Mouse (Mus musculus): ENCODE data around the gene Ubl3.

The Ubl3 gene

DNA sequence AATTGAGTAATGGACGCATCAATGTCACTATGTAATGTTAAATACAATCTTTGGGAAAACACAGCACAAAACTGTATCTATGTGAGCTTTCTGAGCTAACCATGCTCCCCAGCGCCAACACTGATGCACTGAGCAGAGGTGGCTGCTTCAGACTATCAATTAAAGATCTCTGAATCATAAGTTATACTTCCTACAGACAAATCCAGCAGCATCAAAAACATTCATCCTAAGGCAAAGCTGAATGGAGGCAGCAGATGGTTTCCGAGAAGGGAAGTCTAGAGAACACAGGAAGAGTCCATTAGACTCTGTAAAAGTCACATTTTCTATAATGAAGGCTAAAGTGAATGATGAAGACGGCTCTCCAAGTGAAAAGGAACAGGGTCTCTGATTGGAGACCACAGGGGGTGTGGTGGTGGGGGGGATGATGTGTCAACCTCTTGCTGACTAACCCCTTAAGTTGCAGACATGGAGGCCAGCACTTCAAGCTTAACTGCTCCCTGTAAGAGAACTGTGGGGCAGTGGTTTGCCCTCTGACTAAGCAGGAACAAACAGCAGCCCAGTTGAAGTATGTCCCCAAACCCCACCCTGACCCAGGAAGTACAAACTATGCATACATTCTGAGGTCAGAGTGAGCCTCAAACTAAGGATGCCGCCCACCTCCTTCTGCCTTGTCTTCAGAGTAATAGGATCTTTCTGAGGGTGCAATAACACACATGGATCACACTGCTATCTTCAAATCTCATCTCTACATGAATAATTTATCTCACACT, 29.2 kb downstream of the Ubl3 start:
- no peak for DNase-seq

DNA sequence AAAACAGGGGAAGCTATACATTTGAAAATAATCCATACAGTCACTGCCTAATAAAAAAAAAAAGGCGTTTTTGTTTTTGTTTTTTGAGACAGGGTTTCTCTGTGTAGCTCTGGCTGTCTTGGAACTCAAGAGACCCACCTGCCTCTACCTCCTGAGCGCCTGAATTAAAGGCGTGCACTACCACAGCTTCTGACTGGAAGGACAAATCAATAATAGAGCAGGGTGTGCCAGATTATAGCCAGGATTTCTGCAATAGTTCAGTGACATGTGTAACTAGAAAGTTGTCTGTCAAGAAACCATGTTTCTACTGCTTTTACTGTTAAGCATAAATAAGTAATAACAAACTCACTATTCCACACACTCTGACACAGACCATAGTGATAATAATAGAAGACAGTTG, 30.2 kb downstream of the Ubl3 start:
- no peak for DNase-seq

DNA sequence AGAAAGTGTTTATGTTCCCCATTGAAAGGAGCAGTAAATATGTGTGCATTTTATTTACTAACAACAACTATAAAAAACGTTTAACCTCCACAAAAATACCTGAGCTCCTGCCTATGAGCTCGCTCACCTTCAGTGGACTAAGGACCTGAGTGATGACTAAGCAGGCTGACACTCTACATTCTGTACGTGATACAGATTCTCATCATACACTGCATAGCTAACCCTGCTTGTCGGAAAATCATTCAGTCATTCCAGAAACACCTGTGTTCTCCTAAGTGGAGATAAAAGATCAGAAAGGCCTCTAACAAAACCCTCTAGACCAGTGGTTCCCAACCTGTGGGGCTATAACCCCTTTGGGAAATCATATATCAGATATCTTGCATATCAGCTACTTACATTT, 35.1 kb downstream of the Ubl3 start:
- DNase-seq = no peak

DNA sequence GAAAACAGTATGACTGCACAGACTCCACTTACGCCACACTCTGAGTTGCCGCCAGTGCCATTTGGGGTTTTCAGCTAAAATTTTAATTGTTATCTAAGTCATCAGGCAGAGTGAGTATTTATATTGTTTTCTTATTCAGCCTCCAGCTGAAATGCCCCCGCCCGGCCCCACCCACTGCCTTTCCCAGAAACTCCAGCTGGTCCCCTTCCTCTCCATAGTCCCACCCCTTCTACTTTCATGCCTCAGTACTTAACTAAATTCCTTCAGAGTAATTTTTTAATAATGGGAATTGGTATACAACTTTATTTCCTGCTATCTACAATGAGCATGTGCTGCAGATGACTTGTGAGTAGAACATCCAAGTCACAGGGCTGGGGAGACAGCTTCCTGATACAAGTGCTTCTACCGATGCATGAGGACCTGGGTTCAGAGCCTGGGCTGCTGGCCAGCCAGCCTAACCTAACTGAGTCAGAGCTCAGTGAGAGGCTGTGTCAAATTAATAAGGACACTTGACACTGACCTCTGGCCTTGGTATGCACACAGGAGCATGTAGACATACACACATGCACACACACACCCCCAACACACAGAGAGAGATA, 40.4 kb downstream of the Ubl3 start:
- DNase-seq = no peak

DNA sequence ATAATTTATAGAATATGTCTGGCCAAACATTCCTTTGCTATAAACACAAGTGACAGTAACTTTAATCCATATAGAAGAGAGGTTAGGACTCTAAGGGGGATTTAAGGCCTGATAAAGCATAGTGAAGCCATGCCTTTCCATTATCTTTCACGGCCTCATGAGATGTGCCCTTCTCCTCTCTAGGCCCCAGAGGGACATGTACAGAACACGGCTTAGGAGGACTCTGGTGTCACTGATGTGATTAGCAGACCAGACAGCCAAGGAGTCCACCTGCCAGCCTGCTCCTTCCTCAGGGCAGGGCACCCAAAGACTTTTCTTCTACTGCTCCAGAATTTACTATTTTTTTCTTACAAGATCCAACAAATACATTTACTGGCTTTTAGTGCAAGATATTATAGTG, 42.3 kb downstream of the Ubl3 start:
- DNase-seq = no peak

DNA sequence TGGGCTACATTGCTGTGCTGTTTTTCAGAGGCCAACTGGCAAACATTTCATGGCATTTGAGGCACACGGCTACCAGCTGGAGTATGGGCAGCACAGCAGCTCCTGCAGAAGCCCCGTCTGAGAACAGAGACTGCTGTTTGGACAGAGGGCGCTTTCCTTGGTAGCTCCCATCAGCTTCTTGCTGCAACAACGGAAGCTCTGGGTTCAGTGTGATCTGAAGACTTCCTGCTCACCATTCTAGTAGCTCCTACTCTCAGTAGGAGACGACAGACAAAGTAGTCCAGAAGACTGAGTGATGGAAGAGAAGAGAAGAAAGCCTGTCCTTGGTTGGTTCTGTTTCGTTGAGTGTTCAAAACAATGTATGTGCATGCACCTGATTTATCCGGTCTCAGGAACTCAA, 42.9 kb downstream of the Ubl3 start:
- DNase-seq = no peak

DNA sequence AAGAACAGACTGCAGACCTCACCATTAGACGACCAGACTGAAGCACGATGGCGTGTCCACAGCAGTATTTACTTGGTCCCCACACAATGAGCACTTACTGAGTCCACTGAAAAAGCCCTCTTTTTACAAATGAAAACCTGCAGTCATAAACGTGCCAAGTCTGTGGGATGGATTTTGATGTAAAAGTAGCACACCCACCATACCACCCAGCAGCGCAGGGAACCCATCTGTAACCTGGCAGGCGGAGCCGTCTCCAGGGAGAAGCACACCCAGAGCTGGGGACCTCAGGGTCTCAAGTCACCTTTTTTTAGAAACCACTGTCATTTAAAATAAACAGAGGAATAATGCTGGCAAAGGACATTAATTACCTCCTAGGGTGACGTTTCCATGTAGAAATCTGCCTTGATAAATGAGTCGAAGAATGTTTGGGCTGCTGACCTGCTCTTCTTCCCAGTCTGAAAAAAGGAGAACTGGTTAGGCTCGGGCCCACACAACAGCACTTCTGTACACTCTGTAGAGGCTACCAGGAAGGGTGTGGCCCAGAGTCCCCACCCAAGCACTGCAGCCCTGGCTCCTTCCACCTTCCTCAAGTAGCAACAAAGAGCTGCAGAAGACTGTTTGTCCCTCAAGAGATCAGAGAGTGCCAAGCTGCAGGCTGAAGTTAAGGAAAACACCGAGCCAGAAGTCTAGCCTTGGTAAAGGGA, 43.5 kb downstream of the Ubl3 start:
- DNase-seq = no peak

DNA sequence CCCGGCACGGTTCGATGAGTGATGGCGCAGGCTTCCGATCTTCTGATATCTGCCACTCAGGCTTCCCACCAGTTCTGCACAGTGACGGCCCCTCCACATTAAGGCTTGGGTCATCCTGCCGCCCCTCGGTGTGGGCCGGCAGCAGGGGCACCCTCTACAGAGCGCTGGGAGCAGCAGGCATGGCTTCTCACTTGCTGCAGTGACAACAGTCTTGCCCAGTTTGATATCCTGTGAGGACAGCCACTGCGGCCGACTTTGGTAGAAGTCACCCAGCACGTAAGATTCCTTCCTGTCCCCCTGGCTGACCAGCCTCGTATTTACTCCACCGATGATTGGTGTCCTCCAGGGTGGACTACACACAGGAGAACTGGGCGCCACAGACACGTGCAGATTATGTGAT, 47.2 kb downstream of the Ubl3 start:
- no peak for DNase-seq

DNA sequence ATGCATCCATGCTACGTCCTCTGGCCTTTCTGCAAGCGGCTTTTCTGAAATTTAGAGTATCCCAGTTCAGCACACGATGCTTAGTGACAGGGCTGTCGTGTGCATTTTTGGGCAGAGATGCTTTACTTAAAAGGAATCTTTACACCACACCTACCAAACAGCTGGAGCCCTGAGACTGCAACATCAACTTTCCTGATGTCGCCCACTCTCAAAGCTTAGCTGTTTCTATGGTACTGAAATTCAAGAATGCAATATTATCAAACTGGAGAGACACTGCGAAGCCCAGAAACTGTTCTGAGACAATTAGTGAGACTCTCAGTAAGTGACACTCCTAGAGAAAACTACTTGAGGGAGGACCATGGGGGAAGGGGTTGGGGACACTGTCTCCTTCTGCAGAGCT, 50.4 kb downstream of the Ubl3 start:
- no peak for DNase-seq

DNA sequence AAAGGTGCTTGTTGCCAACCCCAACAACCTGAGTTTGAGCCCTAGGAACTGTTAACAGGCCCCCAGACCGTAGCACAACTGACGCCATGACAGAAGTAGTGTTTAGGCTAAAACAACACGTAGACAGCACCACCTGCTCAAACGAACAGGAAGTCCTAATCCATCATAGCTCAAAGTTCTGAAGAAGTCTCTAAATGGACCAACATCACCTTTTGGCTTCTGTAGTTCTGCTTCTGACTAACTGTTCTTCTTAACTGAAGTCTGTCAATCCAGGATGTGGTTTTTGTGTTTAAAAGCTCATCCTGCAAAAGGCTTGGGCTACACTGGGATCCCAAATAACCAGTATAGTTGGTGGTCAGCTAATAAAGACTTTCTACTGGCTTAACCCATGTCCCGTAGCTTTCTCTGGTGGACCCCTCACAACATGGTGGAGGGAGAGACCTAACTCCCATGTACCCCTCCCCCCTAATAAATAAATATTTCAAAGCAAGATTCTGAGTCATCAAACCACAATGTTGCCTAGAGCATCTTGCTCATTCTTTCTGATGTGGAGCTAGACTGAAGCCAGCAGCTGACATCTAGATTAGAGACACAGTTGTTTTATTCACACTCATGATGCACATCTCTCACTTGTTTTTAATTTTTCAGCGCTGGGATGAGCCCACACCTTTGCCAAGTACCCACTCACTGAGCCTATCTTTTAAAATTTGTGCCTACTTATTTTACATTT, 51.2 kb downstream of the Ubl3 start:
- no peak for DNase-seq

DNA sequence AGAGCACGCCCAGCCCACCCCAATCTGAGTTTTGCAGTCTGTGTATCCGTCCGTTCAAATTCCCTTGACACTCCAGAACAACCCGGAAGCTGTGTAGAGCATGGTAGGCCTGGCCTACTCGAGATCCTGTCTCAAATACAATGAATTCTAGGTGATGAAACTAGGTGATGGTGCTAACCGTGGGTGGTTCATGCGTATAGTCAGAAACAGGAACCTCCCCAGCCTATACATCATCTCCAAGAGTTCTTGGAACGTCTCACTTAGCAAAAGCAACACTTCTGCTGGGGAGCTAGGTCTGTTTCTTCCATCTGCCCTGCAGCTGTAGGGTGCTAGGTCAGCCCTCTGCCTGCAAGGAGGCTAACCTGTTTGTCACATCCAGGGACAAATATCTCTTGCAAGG, 52.1 kb downstream of the Ubl3 start:
- no peak for DNase-seq

DNA sequence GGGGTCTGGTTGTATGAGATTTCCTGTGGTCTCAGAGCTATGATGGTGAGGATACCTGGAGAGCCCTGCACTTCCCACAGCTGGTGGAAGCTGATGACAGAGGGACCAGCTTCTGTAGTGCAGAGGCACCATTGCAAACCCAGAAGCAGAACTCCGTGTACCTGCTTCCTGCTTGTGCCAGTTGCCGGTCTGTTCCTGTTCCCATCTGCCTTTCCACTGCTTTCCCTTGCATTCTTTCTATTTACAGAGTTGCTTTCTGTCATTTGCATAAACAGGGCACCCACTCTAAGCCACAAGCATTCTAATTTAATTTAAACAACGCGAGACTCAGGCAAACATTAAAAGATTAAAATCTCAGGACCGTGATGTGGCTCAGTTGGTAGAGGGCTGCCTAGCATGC, 53.0 kb downstream of the Ubl3 start:
- peak; percentile 11 for DNase-seq

DNA sequence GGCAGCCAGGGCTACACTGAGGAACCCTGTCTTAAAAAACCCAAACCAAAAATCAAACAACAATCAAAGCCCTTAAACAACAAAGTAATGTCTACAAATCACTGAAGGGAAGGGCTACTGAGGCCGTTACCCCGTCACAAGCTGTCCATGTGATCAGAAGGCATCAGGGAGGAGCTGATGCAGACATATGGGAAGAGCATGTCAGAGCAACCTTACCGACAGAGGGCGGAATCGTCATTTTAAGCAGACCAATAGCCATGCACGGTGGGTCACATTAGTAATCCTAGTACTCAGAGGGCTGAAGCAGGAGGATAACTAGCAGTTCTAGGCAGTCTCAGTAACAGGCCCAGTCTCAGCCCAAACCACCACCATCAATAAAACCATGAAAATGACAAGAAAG, 56.6 kb downstream of the Ubl3 start:
- DNase-seq = no peak

DNA sequence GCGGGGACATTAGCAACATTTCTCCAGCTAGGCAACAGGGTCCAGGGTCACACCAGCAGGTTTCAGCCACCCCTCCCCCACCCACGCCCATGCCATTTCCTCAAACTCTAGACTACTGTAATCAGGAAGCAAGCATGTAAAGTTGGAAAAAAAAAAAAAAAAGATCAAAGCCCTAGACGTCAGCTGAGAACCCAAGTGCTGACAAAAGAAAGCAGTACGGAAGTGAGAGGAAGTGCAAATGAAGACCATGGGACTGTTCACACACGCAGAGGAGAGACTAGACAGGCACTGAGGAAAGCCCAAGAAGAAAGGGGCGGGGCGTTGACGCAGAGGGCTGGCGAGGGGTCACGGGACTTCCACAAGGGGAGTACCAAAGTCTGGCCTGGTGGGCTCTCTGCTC, 57.4 kb downstream of the Ubl3 start:
- no peak for DNase-seq

DNA sequence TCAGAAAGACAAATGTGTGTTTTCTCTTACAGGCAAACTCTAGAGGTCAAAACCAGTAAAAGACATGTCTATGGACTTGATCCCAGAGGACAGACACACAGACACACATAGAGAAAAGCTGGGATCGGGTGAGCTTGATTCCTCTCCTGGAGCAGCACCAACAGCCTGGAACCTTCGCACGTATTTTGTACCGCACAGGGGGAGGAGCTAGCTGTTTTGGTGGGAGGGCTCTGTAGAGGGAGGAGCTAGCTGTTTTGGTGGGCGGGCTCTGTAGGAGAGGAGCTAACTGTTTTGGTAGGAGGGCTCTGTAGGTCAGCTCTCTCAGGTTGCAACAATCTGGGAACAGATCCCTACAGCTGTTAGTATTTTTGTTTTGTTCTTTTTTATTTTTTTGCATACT, 58.3 kb downstream of the Ubl3 start:
- DNase-seq = no peak

DNA sequence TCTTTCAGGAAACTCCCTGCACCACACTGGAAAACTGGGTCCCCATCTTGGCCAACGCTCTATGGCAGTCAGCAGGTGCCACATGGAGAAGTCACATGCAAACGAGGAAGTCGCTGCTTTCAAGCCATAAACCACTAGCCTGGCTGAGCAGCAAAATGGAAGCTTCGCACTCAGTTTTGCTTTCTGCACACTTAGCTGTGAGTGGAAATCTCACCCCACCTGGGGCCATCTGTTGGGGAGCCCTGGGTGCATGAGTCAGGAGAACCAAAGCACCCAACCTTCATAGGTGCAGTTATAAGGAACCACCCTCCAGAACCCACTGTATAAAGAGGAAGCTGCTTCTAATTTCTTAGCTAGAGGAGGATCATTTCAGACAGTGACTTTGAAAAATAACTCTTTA, 59.6 kb downstream of the Ubl3 start:
- no peak for DNase-seq

DNA sequence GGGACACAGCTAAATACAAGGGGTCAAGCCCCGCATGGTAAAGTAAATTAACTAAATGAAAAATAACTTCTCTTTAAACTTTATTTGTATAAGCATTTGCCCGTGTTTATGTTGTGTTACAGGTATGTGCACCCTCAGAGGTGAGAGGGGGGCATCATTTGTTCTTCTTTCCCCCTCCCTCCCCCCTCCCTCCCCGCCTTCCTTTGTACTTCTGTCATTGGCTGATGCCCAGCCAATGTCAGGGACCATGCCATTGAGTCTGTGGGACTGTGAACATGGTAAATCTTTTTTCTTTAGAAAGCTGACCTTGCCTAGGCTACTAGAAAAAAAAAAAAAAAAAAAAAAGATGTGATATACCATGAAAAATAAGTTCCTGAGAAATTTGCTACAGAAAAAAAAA, 62.2 kb downstream of the Ubl3 start:
- no peak for DNase-seq

DNA sequence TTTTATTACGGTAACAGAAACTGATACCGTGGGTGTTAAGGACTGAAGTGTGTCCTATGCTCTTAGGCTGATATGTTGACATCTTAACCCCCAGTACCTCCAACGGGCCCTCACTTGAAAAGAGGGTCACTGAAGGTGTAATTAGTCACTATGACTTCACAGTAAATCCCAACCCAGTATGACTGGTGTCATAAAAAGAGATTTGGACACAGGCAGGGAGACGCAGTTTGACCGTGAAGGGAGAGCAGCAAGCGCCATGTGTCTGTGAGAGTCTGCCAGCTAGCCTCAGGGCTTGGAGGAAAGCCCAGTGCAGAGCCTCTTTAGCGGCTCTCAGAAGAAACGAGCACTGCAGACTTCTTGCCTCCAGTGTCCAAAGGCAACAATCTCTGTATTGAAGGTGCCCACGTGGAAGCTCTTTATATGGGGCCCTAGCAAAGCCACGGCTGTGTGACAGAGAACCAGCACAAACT, 62.8 kb downstream of the Ubl3 start:
- DNase-seq = peak; percentile 12

DNA sequence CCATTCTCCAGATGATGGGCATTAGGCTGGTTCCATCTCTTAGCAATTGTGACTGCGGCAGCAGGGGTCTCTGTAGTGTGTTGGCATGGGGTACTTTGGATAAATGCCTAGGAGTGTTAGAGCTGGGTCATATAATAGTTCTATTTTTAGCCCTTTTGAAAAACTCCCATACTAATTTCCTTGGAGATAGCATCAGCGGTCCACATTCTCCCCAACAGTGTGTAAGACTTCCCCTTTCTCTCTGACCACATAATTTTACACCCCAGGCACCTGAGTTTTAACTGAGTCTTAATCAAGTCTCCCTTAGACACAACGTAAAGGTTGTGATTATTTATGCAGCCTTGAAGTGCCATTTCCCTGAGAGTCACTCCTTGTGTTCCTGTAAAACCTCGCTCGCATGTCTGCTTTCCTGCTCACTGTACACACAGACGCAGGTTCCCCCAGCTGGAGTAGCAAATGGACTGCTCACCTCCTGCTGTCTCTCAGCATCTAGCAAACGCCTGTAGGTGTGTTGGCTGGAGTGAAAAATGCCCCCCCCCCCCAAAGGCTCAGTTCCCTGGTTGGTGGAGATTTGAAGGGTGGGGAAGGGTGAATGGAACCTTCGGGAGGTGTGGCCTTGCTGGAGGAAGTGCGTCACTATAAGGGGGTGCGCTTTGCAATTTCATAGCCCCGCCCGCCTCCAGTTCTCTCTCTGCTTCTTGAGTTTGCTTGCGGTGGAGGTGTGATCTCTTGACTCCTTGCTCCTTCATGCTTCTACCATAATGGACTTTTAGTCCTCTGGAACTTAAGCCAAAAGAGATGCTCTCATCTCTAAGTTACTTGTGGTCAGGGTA, 63.5 kb downstream of the Ubl3 start:
- DNase-seq = peak; percentile 18

DNA sequence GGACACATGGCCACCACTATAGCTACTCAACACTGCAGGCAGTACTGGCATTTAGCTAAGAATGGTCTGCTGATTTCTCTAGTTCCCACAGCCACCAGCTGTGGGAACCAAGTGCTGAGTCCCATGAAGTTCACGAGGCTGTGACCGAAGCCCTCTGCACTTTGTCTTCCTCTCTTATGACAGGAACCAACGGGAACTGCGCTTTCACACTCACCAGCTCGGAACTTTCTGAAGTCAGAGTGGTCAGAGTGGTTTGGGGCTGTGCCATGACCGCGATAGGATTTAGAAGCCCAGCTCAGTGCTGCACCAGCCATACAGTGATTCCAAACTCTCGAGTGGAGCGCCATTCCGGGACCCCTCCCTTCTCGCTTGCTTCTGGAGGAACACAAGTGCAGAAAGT, 66.4 kb downstream of the Ubl3 start:
- no peak for DNase-seq

DNA sequence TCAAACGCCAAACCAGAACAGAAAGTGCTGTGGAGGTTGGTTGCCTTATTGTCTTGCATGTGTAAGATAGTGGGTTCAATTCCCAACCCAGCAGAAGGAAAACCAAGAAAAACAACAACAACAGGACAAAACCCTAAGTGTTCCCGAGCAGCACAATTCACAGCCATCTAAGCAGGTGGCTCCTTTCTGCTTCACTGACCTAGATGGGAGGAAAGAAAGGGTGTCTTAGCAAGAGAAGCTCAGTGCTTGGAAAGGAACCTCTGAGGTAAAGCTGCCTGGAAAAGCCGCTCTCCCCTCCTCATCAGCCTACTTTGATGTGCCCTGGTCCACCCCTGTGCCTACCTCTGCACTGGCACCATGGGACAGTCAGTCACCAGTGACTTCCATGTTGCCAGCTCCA, 70.8 kb downstream of the Ubl3 start:
- DNase-seq = no peak

DNA sequence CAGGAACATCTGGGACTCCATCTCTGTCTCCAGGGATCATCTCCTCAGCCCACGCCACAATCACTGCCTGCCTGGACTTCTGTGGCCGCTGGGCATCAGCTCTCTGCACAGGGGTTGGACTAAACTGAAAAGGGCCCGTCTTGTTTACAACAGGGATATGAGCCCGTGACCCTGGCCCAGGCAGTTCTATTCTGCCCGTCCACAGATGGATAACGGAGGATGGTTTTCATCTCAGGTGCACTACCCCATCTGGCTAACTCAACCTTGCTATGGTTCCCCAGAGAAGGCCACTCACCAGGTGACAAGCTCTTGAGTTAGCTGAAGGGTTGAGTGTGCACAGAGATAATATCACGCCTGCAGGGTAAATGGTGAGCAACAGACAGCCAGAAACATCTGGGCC, 78.2 kb downstream of the Ubl3 start:
- no peak for DNase-seq

All from kidney, adult 11 months (tissue).